Mouse (Mus musculus) cortical plate, adult 2 months (tissue): ENCODE measurements around the gene Hyal3.

Experiments
- CTCF ChIP-seq: fragments of 200-500 bp; IDR thresholded peaks from 2 replicates; pipeline ENCODE4 v1.5.1; 2011; ENCODE audit warnings: mild to moderate bottlenecking, control low read depth, low read length; ENCODE audit not compliant: insufficient read depth; ENCODE audit errors: extremely low read depth
- POLR2A ChIP-seq: fragments of 200-500 bp; IDR thresholded peaks from 2 replicates; pipeline ENCODE4 v1.6.1; 2011; ENCODE audit warnings: mild to moderate bottlenecking, low read length, control low read depth; ENCODE audit not compliant: insufficient read depth; ENCODE audit errors: extremely low read depth

- no peak for TF ChIP-seq POLR2A
- no peak for TF ChIP-seq CTCF
Observed at GRCm38 (mm10) chr9:107542721-107543120, 37.9 kb upstream of the Hyal3 start.
